Mouse (Mus musculus): ENCODE data around the gene Spg20. TPM values are rescaled to one million over a fixed set of nuclear protein-coding genes. Genes with fewer than 3 reads are reported as not detected.

Spg20 gene
- total RNA-seq, 2 experiments from 2014 or later = 40.6 to 59.0 TPM

GRCm38 (mm10) chr3:55097186-55097585 is 14.7 kb upstream of the Spg20 start:
- no peak for DNase-seq

DNA sequence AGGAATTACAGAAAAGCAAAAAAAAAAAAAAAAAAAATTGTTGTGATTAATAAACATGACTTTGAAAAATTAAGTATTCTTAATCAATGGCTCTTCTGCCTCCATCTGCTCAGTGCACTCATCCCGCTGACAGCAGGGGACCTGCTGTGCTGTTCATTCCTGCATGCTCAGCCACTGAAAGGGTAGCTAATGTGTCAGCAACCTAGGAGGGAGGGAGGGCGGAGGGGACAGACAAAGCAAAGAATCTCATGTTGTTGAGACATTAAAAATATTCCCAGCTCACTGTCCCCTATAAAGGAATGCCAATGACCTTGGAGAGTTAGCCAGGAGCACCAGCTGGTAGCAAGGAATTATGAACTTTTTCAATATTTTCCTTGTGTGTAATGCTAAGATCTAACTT is 13.9 kb upstream of the Spg20 start:
- DNase-seq = no peak

DNA sequence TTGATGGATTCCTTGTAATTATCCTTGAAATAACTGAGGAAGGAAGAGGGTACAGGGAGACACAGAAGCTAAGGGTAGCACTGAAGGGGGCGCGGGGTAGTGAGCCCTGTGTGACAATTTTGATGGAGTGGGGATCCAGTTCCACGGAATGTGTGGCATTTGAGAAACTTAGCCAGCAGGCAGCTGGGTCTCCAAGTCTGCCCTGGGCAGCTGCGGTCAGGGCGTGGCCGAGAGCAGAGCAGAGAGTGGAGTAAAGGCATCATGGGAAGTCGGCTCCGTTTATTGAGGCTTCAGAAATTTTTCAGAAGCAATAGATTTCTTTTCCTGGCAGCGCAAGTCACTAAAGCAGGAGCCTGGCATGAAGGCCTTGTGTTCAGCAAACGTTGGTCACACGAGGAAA is 12.9 kb upstream of the Spg20 start:
- DNase-seq = no peak

GRCm38 (mm10) chr3:55101092-55101491 is 10.8 kb upstream of the Spg20 start:
- no peak for DNase-seq

GRCm38 (mm10) chr3:55105372-55106023 is 6.4 kb upstream of the Spg20 start:
- DNase-seq = peak in 1 of 2 experiments; percentile 46

DNA sequence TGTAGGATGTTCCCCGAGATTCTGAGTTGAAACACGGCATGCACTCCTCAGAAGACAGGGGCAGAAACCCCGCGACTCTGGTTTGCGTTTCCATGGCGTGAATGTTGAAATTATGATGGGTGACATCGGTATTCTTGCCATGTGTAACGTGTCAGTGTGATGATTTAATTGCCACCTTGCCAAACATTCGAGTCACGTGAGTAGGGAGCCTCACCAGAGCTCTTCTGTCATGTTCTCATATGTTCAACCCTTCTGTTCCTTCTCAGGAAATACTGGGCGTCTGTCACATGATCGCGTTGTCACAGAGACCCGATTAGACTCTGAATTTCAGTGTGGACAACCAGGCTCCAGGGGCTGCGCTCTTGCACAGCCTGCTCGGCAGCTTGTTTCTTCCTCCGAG is 5.9 kb upstream of the Spg20 start:
- no peak for DNase-seq

- peak in 1 of 2 experiments; percentile 48 for DNase-seq
These were observed 2.8 kb upstream of the Spg20 start for GRCm38 (mm10) chr3:55109097-55109496.

DNA sequence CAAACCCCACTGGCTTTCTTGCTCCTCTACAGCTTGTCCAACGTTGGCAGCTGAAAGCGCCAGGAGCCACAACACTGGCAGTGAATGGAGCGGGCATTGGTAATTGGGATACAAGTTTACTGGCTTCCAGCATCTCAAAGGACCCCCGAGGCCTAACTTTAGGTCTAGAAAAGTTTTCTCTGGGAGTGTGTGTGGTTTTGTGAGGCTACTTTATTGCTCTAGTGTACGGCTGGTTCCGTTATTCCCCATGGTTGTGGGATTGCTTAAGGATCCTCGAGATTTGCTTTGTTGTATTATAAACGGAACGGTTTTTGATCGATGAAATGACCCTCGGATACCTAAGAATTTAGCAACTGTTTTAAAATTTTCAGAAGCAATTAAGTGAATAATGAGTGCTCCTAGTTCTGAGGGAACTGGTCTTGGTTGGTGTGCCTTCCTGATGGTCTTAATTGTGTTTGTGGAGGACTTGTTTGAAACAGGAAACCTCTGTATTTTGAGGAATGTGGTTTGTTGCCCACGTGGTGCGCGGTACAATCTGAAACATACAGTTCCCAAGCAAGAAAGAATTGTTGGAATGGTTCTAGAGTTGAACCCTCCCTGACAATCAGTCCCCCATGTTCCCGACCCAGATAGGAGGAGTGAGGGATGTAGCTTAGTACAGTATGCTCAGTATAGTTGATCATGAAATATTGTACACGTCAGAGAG is 955 bp downstream of the Spg20 start:
- no peak for DNase-seq

DNA sequence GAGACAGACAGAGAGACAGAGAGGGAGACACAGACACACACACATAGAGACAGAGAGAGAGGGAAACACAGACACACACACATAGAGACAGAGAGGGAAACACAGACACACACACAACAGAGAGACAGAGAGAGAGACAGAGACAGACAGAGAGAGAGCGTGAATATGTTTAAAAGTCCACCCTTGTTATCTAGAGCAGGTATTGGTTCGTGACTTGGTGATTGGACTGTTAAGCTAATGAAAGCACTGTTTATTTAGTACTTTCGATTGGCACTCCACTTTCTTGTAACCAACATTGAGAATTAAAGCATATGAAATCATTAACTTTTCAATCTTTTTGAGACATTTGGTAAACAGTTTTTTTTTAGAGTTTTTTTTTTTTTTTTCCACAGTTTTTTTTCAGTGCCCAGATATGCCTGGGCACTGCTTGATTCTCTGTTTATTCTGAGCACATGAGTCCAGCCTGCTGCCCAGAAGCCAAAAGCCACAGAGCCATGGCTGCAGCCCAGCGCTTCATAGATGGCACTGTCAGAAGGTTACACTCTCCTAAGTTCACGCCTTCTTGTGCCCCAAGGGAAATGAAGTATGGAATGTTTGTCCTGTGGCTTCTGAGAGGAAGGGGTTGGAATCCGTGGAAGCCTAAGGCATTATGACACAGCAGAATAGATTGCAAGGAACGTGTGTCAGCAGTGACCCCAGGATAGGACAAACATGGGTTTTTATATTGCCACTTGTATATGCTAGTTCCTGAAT is 2.6 kb downstream of the Spg20 start:
- DNase-seq = peak; percentile 30 to 62

- no peak for DNase-seq
These were observed 3.2 kb downstream of the Spg20 start for GRCm38 (mm10) chr3:55115071-55115470.

DNA sequence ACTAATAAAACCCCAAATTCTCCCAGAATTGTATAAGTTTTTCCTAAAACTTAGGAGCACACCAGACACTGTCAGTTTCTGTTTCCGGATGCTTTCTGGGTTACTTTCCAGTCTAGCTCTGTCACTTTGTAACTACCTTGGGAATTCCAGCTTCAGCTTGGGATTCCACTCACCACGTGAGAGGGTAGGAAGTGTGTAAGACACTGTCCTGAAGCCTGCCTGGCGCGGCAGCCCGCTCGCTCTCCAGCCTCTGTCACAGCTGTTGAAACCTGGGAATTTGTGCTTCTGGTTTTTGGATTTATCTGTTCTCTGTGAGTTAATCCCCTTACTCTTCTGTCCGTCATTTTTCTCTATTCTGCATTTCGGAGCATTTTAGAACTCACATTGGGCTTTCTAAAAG is 4.1 kb downstream of the Spg20 start:
- DNase-seq = no peak

DNA sequence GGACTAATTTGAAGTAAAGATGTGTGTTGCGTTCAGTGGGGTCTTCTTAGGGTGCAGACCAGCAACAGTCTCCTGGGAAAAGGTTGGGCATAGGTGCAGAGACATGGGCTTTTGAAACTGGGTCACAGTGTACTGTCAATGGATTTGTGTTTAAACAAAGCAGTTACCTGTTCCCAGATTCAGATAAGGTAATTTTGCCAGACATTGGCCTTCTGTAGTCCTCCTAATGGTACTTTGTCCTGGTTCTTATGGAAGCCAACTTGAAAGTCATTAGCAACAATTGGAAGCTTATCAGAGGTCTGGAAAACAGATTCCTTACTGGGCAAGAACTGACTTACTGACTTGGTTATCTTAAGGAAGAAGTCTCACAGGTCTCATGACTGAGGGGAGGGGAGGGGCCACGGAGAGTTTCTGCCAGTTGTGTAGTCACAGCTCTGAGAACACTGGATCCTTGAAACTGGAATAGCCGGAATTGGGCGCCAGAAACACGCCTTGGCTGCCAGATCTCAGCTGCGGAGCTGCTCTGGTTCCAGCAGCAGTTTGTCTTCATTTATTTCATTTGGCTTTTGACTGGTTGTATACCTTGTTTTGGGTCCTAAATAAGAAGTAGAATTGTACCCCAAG is 7.5 kb downstream of the Spg20 start:
- peak; percentile 41 to 61 for DNase-seq

DNA sequence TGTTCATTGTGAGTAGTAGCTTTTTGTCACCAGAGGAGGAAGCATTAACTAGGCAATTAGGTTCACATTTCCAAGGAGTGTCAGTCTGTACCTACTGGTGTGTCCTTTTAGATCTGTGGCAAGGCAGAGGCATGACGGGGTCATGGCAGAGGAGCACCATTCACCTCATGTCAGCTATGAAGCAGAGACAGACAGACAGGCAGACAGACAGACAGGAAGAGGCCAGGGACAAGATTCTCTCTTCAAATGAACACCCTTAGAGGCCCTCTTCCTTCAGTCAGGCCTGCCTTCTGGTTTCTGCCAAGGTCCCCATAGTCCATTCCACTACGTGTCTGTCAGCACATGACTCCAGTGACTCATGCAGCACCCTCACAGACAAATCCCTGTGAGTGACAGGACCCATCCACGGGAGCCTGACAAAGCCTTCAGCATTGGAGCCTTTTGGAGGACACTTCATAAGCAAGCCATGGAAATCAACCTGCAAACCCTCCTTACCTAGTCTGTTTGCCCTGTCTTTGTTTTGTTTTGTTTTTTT is 10.5 kb downstream of the Spg20 start:
- DNase-seq = peak; percentile 46 to 55

- DNase-seq = no peak
These were observed 11.2 kb downstream of the Spg20 start for GRCm38 (mm10) chr3:55123064-55123463.

DNA sequence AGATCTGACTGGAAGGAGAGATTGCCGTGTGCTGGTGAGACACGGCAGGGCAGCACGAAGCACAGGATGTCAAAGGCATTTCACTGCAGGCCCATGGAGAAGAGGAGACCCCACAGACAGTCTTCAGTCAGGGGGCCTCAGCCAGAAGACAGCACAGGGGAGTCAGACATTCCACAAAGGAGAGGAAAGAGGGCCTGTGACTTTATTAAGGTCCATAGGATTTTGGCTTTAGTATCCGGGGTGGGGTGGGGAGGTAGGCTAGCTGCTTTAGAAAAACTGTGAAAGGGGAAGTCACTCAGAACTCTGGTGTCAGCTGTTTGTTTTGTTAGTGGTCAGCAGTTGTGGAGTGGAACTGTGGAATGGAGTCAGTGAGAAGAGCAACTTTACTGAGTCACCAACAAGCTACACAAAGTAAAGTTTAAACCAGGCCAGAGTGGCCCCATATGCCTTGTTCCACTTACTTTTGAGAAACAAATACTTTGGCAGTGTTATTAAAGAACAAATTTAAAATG is 17.3 kb downstream of the Spg20 start:
- DNase-seq = no peak

DNA sequence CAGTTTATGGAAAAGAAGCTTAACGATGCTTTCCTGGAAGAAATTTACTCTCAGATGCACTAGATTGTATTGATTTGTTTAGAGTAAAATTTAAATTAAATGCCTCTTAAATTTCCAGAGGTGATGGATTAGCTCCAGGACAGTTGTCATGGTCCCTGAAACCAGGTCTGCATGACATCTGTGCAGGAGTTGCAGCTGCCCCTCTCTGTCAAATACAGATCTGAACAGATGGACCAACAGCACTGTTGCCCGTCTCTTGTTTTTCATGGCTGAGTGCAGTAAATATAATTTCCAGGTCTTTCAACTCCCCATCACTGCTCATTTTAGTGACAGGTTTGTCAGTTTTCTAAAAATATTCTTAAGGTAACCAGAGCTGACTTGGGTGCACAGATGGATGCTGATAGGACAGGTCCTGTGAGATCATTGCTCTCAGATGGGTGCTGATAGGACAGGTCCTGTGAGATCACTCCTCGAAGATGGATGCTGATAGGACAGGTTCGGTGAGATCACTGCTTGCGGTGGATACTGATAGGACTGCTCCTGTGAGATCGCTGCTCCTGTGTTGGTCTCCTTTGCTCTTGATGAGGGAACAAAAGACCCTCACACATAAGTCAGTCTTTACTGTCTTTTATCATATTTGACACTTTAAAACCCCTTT is 19.8 kb downstream of the Spg20 start:
- no peak for DNase-seq

- no peak for DNase-seq
These were observed 25.1 kb downstream of the Spg20 start, which contains the start of gene Ccdc169 for GRCm38 (mm10) chr3:55137039-55137438. Ccdc169 (plus strand) TSS chr3:55137339.

- DNase-seq = no peak
These were observed 27.9 kb downstream of the Spg20 start for GRCm38 (mm10) chr3:55139837-55140236.

DNA sequence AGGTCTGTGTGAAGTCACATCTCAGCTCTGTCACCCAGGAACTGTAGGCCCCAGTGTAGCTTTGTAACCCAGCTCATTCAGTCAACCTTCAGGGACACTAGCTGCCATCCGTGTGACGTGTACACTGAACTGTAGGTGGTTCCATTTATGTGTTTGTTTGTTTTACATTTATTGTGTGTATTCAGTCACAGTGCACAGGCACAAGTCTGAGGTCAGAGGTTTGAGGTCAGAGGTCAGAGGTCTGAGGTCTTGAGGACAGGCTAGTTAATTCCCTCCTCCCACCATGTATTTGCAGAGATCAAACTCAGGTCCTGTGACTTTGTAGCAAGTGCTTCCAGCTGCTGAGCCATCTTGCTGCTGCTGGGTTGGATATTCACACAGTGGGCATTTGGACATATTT is 29.5 kb downstream of the Spg20 start:
- DNase-seq = no peak

DNA sequence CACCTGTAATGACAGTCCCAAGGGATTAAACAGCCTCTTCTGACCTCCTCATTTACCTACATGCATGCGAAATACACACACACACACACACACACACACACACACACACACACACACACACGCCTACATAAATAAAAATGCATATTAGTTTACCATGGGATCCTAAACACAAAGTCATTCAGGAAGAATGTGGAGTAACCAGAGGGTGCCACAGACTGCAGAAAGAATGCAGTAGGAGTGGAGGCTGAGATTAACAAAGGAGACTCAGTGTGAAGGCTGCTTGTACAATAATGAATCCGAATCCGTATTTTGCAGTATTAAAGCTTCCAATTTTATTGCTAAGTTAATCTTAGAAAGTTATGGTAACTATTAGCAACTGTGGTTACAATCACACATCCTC is 33.0 kb downstream of the Spg20 start:
- DNase-seq = no peak

- DNase-seq = peak in 1 of 2 experiments; percentile 36
These were observed 34.5 kb downstream of the Spg20 start for GRCm38 (mm10) chr3:55146441-55146840.

GRCm38 (mm10) chr3:55147156-55147555 is 35.2 kb downstream of the Spg20 start:
- DNase-seq = no peak

All from adrenal gland, postnatal 36 days (tissue).